Mouse (Mus musculus): ENCODE measurements around the gene Olfr1361.

- TF ChIP-seq ZC3H11A (IDR thresholded peaks at IDR 0.05; ENCODE audit: low read depth, low read length) (no peak), TBP (IDR thresholded peaks at IDR 0.05; ENCODE audit: low read depth, low read length) (no peak), CTCF (IDR thresholded peaks at IDR 0.05 in 2 of 3, conservative IDR thresholded peaks at IDR 0.05 in 1 of 3; ENCODE audit: control insufficient read depth in 1 of 3, insufficient read depth in 1 of 3, low read depth in 2 of 3, low read length in 3 of 3, poor library complexity in 1 of 3, severe bottlenecking in 1 of 3) (no peak), BHLHE40 (IDR thresholded peaks at IDR 0.05; ENCODE audit: borderline replicate concordance, low read depth, low read length) (no peak), MAFK (IDR thresholded peaks at IDR 0.05; ENCODE audit: borderline replicate concordance, low read depth, low read length) (no peak), POLR2AphosphoS5 (IDR thresholded peaks at IDR 0.05; ENCODE audit: borderline replicate concordance, low read depth, low read length) (no peak), MYC (IDR thresholded peaks at IDR 0.05; ENCODE audit: low read depth, low read length) (no peak), UBTF (IDR thresholded peaks at IDR 0.05; ENCODE audit: borderline replicate concordance, insufficient read depth, low read depth, low read length) (no peak)
These were observed 48.5 kb upstream of the Olfr1361 start for GRCm38 (mm10) chr13:21711698-21712097.
